Mouse (Mus musculus) G1E-ER4 (cell line): Measurements from ENCODE around the gene Kif1b. TPM values are rescaled to one million over a fixed set of nuclear protein-coding genes. Genes with fewer than 3 reads are reported as not detected.

Experiments used
- GATA1 ChIP-seq: IDR thresholded peaks from one replicate; pipeline ENCODE4 v1.8.0; 2012; ENCODE audit warnings: low read length, inconsistent platforms
- polyA plus RNA-seq: library from polyadenylated mRNA; stranded (reverse); fragments of >175 nt; gene quantifications from 2 replicates; pipeline ENCODE4 v1.2.3, GENCODE M21; 2012

The Kif1b gene
- polyA plus RNA-seq, 1 experiment: 6.4 TPM

GRCm38 (mm10) chr4:149259391-149260094, 48.0 kb downstream of the Kif1b start:
- no peak for TF ChIP-seq GATA1

GRCm38 (mm10) chr4:149258926-149259325, 48.6 kb downstream of the Kif1b start:
- TF ChIP-seq GATA1: no peak

- no peak for TF ChIP-seq GATA1
These were observed 50.8 kb downstream of the Kif1b start for GRCm38 (mm10) chr4:149256511-149257300.

GRCm38 (mm10) chr4:149255277-149256270, 51.9 kb downstream of the Kif1b start:
- no peak for TF ChIP-seq GATA1

- no peak for TF ChIP-seq GATA1
These were observed 52.7 kb downstream of the Kif1b start for GRCm38 (mm10) chr4:149254827-149255226.

GRCm38 (mm10) chr4:149249311-149249710, 58.2 kb downstream of the Kif1b start:
- TF ChIP-seq GATA1: no peak

- TF ChIP-seq GATA1: no peak
These were observed 59.7 kb downstream of the Kif1b start for GRCm38 (mm10) chr4:149247772-149248171.

- no peak for TF ChIP-seq GATA1
These were observed 60.3 kb downstream of the Kif1b start for GRCm38 (mm10) chr4:149247156-149247633.

- TF ChIP-seq GATA1: no peak
These were observed 60.8 kb downstream of the Kif1b start for GRCm38 (mm10) chr4:149246578-149247155.

- TF ChIP-seq GATA1: no peak
These were observed 70.5 kb downstream of the Kif1b start for GRCm38 (mm10) chr4:149237011-149237410.

GRCm38 (mm10) chr4:149233938-149234337, 73.6 kb downstream of the Kif1b start:
- no peak for TF ChIP-seq GATA1

- no peak for TF ChIP-seq GATA1
These were observed 79.2 kb downstream of the Kif1b start for GRCm38 (mm10) chr4:149228256-149228655.

GRCm38 (mm10) chr4:149226311-149226710, 81.2 kb downstream of the Kif1b start:
- TF ChIP-seq GATA1: no peak

- no peak for TF ChIP-seq GATA1
These were observed 84.0 kb downstream of the Kif1b start for GRCm38 (mm10) chr4:149223453-149223852.

- no peak for TF ChIP-seq GATA1
These were observed 87.0 kb downstream of the Kif1b start for GRCm38 (mm10) chr4:149220481-149220880.
